Mouse (Mus musculus) 3T3-L1 (cell line): ENCODE measurements at regions not wholly inside any gene's neighbourhood (a gene's known extent, or its start where the extent isn't known, plus 50 kb on each side); places are given as distances from the start of the nearest gene placed in this dataset.

Source experiments
- DNase-seq: peaks from one replicate; pipeline ENCODE4 v3.0.0-alpha.2; 2015; ENCODE audit warnings: low read depth, low spot score

DNA sequence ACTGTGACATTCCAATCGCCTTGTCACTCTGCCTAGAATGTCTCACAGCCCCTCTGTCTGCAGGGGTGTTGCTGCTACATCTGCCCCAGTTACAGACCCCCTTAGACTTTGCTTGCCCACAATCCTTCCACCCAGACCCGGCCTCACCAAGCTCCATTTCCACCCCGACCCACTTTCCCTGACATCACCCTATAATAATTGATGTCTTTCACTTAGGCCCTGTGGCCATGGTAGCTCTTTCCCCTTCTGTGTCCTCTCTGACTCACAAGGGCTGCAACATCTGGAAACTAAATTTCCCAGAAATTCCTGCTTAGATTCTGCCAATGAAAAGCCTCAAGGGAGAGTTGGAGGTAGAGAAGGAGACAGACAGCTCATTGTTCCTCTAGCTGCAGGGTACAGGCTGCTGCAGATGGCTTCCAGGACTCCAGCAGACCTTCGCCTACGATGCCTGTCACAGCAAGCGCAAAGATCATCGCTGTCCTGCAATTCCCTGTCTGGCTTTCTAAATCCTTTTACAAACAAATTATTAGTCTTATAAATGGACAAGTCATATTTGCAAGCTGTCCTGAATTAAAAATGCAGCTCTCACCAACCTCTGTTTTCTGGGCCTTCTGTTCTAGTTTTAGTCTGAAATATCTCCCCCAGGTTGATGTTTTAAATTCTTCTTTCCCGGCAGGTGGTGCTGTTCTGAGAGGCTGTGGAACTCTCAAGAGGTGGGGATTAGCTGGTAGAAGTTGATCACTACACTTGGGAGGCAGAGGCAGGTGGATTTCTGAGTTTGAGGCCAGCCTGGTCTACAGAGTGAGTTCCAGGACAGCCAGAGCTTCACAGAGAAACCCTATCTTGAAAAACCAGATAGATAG lies 104.9 kb upstream of the Oxgr1 start:
- DNase-seq: peak; percentile 94

DNA sequence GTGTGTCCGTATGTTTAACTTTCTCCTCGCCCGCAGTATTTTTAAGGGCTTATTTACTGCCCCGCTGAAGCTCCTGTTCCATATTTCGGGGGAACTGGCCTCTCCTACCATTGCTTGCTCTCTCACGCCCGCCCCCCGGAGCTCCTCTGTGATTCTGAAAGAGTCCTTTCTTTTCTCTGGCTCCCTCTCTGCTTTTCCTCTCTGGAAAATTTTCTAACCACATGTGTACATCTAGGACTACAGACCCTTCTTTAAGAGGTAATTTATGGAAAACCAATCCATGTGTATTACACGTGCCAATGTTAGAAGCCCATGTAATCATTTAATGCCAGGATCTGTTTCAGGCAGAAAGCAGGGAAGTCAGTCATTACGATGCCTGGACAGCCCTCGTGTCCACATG lies 106.6 kb upstream of the Oxgr1 start:
- no peak for DNase-seq

DNA sequence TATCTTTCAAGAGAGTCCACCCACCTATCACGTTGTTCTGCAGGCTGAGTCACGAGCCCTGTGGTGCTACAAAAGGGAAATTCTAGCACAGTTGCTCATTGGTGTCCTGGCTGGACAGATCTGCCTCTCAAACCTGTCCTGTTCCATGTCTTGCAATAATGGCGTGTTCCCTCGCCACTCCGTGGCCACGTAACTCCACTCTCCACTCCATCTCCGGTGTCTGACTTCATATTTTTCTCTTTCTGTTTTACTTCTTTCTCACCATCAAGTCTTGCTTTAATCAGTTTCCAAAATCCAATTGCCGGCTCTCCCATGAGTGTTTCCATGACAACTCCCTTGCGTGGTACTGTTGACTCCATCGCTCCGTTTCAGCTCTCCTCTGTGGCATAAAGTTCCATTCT lies 107.1 kb upstream of the Oxgr1 start:
- no peak for DNase-seq

DNA sequence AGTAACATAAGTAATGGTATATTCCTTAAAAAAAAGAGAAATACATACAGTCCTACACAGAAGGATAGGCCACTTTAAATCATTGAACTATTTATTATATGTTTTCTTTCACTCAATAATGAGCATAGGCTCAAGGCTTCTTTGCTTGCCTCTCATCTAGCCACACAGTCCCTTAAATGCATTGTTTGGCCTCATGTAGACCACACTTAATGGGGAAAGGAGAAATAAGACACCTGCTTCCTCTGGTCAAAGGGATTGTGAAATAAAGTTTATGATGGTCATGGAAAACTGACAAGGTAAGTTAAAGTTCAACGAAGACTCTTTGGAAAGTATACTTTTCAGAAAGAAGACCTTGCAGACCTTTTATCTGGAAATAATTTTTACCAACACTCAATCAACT lies 108.4 kb upstream of the Oxgr1 start:
- no peak for DNase-seq

DNA sequence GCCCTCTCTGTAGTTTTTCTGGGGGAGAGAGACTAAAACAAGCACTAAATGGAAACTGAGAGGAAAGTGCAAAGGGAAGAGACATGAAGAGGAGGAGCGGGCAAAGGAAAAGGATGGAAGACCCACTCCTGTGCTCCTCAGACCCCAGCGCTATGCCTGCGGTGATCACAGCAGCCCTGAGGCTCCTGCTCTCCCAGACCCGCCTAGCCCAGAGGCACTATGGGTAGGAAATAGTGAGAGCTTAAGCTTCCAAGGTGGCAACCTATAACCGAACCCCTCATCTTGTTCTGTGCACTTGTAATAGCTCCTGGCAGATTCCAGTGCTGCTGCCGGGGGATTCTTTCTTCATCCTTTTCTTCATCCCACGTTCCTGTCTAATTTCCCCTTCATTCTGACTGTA lies 112.2 kb upstream of the Oxgr1 start:
- no peak for DNase-seq

DNA sequence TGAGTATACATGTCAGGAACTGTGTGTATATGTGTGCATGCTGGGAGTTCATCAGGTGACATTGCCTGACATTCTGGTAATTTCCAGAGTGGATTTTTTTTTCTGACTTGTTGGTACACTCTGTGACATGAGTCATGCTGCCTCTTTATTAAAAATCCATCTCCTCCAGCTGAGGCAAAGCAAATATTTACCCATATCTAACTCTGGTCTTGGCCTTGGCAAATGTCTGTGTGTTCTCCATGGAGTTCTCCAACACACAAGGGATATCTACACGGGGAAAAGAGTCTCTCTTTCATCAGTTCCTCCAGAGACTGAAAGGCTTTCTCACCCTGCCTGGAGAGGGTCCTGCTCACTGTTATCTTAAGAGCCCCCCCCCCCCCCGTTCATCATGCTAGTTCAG lies 111.3 kb upstream of the Mbnl2 start:
- no peak for DNase-seq

DNA sequence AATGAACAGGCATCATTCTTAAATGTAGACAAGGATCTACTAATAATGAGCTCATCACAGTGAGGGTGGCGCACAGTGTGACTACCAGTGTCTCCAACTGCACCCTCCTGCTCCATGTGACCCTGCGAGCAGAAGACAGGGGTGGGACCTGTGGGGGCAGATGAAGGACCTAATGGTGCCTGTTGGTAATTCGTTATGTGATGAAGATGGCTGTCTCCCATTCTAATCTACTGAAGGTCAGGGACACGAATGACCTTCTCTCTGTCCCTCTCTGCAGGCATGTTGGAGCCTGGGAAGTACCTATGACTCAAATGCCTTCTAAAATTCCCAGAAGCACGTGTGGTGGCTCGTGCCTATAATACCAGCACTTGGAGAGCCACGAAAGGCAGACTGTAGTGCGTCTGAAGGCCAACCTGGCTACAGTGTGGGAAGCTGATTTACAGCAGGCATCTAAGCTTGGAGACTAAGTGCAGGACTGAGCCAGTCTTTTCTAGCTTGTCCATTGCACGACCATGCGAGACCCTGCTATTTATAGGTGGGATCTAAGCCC lies 109.9 kb upstream of the Mbnl2 start:
- no peak for DNase-seq

DNA sequence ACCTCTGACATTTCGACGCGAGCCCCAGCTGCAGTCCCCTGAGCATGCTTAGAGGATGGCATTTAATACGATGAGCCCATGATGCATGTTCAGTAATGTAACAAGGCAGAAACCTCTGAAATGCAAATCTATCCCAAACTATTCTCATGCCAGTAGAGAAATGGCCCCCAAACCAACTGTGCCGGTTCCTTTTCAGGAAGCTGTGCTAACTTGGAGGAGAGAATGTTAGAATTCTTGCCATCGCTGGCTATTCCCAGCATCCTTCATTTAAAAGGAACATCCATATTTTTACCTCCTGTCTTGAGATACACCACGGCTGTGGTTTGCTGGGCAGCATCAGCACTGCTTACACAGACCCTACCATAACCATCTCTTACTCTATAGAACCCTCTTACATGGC lies 104.7 kb upstream of the Mbnl2 start:
- no peak for DNase-seq

DNA sequence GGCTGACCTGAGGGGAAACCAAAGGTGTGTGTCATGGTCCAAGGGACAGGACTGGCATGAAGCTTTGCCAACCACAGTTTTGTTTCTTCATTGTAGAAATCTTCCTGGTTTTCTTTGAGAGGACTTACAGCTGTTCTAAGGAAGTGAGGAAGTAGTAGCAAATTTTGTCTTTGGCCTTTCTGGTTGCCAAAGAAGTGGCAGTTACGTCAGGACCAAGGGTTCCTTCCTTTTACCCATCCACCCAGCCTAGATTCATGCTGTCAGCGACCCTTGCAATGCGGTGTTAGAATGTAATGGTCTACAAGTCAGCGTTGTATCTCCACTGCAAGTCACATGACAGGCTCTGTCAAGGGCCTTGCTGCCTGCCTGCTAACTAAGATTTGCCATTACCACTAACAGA lies 103.4 kb upstream of the Mbnl2 start:
- no peak for DNase-seq

DNA sequence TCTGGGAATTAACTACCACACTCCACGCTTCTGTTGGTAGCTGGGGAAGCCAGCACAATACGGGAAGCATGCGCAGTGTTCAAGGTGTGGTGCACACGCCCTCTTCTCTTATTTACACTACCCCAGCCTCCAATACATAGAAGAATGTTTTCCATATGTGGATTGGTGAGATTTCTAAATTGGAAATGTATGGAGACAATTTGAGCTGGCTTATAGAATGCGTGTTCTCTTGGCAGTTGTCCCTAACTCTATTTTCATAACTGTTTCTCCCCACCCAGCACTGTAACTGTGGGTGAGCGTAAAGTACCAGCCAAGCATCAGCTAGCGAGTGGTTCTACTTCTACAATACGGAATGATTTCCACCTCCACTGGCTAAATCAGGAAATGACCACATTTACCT lies 102.6 kb upstream of the Mbnl2 start:
- DNase-seq: no peak

DNA sequence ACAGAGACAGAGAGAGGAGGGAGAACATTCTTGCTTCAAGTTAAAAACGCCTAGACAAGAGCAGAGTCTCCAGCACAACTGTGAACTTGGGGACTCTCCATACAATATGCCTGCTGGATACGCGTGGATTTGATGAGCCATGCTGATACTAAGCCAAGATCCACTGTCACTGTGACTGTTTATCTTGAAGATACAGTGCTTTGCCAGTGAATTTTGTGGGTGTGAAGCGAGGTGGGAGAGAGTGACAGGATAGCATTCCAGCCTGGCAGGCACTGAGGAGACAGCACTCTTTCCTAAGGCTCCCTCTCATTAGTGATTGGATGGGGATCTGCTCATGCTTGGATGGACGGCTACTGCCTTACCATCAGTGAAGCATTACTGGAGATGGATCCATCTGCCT lies 100.9 kb upstream of the Mbnl2 start:
- no peak for DNase-seq

DNA sequence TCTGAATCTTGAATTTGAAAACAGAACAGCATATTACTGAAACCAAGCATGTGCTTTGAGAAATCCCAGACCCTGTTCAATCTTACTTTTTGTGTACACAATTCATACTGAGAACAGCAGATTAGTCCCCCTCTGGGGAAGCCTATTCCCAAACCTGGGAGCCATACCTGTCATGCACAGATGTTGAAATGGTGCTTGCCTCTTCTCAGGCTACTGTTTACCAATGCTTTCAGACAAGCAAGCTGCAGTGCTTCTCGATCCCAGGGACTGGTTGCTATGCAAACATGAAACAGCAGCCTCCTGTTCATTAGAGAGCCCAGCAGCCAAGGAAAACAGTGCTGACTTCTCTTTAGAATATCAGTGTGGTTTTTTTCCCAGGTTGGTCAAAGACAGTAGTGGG lies 80.3 kb upstream of the Mbnl2 start:
- DNase-seq: no peak

DNA sequence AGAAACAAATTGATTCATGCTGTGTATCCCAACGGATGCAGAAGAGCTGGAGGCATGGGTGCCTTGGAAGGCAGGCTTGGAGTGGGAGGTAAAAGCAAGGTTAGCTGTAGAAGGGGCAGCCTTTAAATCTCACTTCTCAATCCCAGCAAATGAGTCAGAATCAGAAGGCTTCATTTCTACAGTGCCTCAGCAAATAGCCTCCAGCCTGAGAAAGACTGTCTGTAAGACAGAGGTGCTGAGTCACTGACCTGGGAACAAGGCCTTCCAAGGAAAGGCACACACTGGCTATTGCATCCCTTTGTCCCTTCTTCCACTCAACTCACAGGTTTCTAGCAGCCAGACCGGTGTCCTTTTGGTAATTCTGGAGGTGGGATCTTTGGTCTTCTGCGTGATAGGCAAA lies 63.7 kb upstream of the Mbnl2 start:
- DNase-seq: peak; percentile 76

DNA sequence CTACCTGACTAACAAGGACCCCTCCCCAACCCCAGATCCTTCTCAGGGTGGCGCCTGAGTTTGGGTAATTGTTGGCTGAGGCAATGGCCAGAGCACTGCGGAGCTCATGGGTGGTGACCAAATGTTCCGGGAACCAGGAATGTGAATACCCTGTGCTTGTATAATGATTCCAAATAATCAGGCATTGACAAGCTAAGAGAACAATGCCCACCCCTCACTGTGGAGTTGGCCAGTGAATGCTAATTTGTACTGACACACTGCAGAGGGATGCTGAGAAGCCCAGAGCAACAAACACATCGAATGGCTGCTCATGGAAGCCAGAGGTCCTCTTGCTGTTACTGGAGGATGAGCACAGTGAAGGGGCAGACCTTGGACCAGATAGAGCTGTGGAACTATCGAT lies 62.8 kb upstream of the Mbnl2 start:
- no peak for DNase-seq

DNA sequence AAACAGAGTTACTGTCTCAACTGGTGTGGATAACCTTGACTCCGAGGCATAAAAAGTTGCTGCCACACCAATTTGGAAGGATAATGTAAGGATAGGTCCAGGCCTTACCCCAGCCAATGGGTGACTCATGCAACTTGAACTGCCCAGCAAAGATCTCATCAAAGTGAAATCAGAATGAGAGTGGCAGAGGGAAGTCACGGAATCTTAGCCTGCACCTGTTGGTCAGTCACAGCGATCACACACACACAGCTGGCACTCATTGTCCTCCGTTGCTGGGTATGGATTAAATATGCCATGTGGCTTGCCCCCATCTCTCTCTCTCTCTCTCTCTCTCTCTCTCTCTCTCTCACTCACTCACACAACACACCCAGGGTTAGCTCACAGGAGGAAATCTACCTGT lies 56.2 kb upstream of the Mbnl2 start:
- DNase-seq: peak; percentile 2

DNA sequence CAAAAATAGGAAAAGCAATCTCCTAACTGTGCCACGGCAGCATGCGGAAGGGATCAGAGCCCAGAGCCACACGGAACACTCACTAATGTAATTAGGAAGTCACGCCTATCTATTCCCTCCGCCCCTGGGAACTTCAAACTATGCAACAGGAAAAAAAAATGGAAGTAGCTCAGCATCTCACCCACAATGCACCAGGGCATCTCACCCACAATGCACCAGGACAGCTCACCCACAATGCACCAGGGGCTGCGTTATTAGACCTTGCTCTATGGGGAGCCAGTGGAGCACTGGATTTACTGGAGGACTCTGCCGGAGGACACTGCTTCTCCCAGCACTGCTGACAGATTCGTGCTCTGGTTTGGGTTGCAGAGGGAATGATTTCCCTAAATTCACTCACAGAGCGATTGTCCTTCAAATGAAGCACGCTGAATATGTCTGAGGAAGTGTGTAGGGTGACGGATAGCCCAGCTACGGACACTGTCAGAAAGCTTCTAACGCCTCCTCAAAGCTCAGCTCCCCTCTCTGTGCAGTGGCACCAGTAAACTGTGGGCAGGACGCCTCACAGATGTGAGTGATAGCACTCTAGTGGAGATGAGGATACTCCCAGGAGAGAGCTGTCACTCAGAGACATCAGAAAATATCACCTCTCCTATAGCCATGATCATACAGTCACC lies 51.8 kb upstream of the Mbnl2 start:
- no peak for DNase-seq

DNA sequence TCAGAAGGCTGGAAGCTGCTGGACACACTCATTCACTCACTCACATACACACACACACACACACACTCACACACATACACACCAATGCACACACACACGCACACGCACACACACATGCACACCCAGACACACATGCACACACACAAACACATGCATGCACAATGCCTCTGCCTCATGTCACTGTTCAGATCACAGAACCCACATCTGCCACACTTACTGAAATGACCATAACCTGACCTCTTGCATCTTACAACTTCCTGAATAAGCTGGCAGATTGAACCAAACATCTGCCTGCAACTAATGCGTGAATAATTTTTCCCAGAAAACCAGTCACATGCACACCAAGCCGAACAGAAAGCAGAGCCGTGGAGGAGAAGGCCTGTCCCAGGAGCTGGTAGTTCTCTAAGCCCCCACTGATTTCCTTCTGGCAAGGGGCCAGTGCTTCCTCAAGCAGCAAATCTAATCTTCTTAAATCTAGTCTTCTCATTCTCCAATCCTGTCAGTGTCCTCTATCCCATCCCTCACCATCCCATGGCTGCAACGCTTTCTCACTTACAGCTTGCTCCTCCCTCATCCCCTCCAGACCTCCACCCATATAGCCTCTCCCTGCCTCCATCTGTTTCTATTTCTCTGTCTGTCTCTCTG lies 51.1 kb upstream of the Mbnl2 start:
- peak; percentile 78 for DNase-seq

DNA sequence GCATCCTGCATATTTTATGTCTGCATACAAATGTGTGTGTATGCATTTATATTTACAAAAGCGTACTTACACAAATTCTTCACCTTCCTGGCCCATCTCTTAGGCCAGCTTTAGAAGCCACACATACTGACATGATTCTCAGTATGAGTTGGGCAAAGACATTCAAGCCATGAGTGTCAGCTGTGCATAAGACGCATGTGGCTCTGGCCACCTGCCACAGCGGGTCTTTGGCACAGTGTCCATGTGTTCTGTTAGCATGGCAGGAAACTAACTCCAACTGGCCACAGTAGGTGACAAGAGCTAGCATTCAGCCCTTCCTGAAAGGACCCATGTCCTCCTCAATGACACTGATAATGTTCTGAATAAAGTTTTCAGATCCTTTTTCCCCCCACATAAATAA lies 49.8 kb upstream of the Mbnl2 start:
- DNase-seq: no peak
